Mouse (Mus musculus) CH12.LX (cell line): Measurements from ENCODE around the gene Myo1a.

Experiments used
- CHD2 ChIP-seq: IDR thresholded peaks from 2 replicates; pipeline ENCODE4 v1.6.1; 2011; ENCODE audit warnings: low read length, improper control_type of control experiment
- CTCF ChIP-seq, 2 experiments: IDR thresholded peaks in 1 of 2; conservative IDR thresholded peaks in 1 of 2; 2 replicates each; pipeline ENCODE4 v1.5.1; 2011 to 2012; ENCODE audit warnings: low read depth in 2 of 2, low read length in 2 of 2, improper control_type of control experiment in 1 of 2, inconsistent platforms in 1 of 2, mild to moderate bottlenecking in 1 of 2, moderate library complexity in 1 of 2
- EP300 ChIP-seq: IDR thresholded peaks from 2 replicates; pipeline ENCODE4 v1.6.1; 2011; ENCODE audit warnings: low read length, improper control_type of control experiment
- HCFC1 ChIP-seq: IDR thresholded peaks from 2 replicates; pipeline ENCODE4 v1.6.1; 2012; ENCODE audit warnings: low read depth, mild to moderate bottlenecking, inconsistent platforms, low read length, improper control_type of control experiment
- MAFK ChIP-seq: IDR thresholded peaks from 2 replicates; pipeline ENCODE4 v1.6.1; 2011; ENCODE audit warnings: low read length, improper control_type of control experiment; ENCODE audit not compliant: insufficient replicate concordance
- MXI1 ChIP-seq: IDR thresholded peaks from 2 replicates; pipeline ENCODE4 v1.6.1; 2011; ENCODE audit warnings: mild to moderate bottlenecking, low read depth, low read length, improper control_type of control experiment
- MYC ChIP-seq: IDR thresholded peaks from 2 replicates; pipeline ENCODE4 v1.6.1; 2011; ENCODE audit warnings: low read depth, mild to moderate bottlenecking, improper control_type of control experiment, low read length
- POLR2A ChIP-seq: IDR thresholded peaks from 2 replicates; pipeline ENCODE4 v1.6.1; 2011; ENCODE audit warnings: low read depth, mild to moderate bottlenecking, improper control_type of control experiment, low read length
- RCOR1 ChIP-seq: conservative IDR thresholded peaks from 2 replicates; pipeline ENCODE4 v1.6.1; 2012; ENCODE audit warnings: low read depth, mild to moderate bottlenecking, inconsistent platforms, low read length, improper control_type of control experiment
- TCF12 ChIP-seq: IDR thresholded peaks from 2 replicates; pipeline ENCODE4 v1.6.1; 2014; ENCODE audit warnings: low read depth, mild to moderate bottlenecking, inconsistent platforms, low read length, improper control_type of control experiment
- USF1 ChIP-seq: IDR thresholded peaks from 2 replicates; pipeline ENCODE4 v1.6.1; 2014; ENCODE audit warnings: low read depth, mild to moderate bottlenecking, inconsistent platforms, low read length, improper control_type of control experiment

- no peak for TF ChIP-seq POLR2A
- no peak for TF ChIP-seq RCOR1
- TF ChIP-seq CTCF (conservative IDR thresholded peaks at IDR 0.05 in 1 of 2, IDR thresholded peaks at IDR 0.05 in 1 of 2; ENCODE audit: low read depth in 2 of 2, low read length in 2 of 2): no peak
- no peak for TF ChIP-seq MXI1
- TF ChIP-seq EP300: no peak
- TF ChIP-seq HCFC1: no peak
- no peak for TF ChIP-seq USF1
- no peak for TF ChIP-seq MYC
- 0 out of 2 replicates have a peak, but pooled peaks have one; percentile 30 for TF ChIP-seq MAFK
- no peak for TF ChIP-seq CHD2
- TF ChIP-seq TCF12: no peak
These were observed 22.1 kb upstream of the Myo1a start for GRCm38 (mm10) chr10:127682886-127683285.
